Mouse (Mus musculus): ENCODE measurements at regions not wholly inside any gene's neighbourhood (a gene's known extent, or its start where the extent isn't known, plus 50 kb on each side); places are given as distances from the start of the nearest gene placed in this dataset.

DNA sequence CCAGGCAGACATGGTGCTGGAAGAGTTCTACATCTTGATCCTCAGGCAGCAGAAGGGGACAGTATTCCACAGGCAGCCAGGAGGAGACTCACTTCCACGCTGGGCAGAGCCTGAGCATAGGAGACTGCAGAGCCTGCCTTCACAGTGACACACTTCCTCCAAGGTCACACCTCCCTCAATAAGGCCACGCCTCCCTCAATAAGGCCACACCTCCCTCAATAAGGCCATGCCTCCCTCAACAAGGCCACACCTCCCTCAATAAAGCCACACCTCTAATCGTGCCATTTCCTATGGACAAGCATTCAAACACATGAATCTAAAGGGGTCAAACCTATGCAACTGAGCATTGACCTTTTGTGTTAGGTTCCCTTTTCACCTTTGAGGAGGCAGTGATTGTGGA, 88.5 kb upstream of the Mphosph6 start:
- ATAC-seq, result no peak

DNA sequence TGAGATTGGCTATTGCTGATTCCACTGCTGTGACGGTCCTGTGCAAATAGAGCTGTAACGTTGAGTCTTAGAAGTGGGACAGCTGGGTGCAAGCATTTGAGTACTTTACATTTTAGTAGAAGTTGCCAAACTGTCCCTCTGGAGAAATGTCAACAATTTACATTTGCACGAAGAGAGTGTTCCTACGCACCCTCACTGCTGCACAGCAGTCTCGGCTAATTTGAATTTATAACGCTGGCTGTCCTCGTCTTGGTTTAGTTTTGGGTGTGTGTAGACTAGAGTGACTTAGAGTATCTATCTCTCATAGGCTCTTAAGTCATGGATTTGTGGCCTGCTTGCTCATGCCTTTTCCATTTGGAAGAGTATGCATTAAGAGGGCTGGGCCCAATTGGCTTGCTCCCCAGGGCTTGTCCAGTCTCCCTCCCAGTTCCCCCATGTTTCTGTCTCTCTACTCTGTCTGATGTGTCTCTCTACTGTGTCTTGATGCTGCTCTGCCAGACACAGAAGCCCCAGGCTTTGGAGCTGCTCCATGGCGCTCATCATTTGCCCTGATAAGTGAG, 79.8 kb upstream of the Mphosph6 start:
- no peak for ATAC-seq

DNA sequence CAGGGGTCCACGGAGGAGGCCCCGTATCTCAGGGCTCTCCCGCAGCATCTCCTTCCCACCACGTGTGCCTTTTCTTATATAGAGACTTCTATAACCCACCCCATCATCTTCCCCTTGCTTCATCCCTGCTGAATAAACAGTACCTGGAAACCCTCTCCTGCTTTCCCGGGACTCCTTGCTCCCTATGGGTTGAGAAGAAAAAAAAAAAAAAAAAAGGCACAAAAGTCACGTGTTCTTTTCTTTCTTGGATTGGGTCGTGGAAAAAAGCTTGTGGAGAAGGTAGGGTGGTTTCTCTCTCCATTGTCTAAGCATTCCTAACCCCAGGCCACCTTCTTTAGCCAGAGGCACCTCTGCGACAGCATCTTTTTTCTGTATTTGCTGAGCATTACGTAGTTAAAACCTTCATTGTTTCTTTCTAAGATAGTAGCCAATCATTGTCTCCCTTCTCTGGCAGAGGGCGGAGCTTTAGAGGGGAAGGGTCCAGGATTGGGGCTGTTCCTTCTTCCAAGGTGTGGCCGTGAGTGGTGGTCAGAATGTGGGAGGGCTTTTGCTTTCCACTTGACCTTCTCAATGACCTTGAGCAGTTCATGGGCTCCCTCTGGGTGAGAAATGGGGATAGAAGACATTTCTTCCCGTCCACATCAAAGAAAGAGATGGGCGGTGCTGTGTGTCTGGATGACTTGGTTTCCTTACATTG, 78.7 kb upstream of the Mphosph6 start:
- ATAC-seq, result no peak

DNA sequence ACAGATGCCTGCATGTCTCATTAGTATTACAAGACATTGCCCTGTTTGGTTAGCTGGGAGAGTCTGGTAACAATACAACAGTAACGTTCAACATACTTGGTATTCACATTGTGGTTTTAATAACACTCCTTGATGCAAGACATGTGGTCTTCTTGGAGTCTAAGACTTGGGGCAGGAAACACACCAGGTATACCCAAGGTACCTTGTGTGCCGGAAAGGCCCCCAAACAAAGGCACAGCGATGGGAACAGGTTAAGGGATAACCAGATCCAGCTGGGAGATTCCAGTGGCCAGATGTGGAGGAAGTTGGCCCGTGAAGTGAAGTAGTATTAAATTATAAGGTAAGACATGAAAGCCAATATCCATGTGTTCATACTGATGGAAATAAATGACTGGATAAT, 71.9 kb upstream of the Mphosph6 start:
- ATAC-seq, result no peak

DNA sequence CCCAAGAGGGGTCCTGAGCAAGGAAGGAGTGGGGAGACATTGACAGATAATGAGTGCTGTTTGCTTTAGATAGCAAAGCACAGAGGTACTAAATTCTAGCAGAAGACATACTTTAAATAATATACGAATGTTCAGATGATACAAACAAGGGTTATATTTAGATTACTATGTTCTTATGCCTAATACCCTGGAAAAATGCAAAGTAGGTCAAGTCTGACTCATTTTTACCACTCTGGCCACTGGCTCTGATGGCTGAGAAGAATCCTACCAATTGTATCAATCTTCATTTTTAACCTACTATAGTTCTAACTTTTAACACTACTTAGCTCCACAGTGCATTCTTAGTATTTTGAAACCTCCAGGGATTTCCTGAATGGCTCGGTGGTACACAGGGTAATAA, 65.4 kb upstream of the Mphosph6 start:
- no peak for ATAC-seq

DNA sequence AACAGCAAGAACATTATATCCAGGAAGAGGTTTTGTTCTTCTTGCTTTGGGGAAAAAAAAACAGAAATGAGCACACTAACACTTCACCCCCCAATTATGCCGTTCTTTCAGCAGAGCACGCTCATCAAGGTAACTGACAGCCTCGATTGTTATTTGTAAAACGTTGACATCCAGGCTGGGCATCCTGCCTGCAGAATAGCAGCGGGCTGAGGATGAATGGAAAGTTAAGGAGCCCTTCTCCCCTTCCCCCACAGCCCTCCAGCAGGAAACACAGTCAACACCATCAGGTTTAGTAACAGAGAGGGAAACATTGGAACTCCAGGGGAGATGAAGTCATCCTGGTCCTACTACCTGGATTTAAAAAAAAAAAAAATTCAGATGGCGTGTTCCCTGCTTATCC, 63.3 kb upstream of the Mphosph6 start:
- ATAC-seq, result no peak

DNA sequence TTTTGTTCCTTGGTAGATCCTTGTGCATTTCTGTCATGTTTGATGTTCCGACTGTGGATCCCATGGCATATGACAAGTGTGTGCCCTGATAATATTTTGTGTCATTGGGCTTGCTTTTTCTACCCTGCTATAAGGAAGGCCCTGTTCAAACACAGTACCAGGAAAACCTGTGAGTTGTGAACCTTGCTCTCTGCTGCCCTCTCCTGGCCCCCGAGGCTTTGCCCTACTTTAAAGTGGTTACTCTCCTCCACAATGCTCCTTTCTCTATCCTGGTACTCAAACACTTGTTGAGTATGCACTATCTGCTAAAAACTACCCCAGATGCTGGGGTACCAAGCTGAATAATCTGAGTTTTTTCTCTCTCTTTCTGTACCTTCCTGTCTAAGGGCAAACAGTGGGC, 62.1 kb upstream of the Mphosph6 start:
- ATAC-seq, result no peak

DNA sequence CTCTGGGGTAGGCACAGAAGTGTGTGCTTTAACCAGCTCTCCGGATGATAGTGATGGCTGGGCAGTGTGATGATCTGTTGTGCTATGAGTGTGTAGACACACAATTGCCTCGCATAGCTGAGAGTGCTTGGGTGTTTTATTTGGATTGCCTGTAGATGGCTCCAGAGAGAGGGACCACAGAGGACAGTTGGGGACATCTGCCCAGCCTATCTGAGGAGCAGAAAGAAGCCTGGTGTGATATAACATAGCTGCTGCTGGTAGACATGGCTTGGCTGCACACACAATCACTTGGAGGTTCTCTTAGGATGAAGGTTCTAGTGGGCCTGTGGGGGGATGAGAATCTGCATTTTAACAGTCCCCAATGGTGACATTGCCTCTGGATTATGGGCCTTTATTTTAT, 60.6 kb upstream of the Mphosph6 start:
- ATAC-seq, result no peak

DNA sequence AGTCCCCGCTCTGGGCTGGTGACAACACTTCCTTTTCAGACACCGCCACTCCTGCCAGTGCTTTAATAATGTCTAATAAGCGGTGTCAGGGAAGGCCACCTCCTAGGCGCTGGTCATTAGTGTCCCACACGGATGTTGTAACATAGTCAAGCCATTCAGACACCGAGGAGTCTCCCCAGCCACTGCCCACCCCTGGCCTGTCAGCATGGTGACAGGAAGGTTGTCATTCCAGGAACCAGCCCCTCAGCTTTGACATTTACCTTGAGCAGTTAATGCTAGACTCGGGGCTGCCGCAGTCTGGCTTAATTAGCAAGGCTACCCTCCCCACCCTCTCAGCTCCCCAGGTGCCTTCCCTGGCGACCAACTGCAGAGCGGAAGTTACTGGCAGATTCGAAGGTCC, 58.0 kb upstream of the Mphosph6 start:
- ATAC-seq, result peak; percentile 36

DNA sequence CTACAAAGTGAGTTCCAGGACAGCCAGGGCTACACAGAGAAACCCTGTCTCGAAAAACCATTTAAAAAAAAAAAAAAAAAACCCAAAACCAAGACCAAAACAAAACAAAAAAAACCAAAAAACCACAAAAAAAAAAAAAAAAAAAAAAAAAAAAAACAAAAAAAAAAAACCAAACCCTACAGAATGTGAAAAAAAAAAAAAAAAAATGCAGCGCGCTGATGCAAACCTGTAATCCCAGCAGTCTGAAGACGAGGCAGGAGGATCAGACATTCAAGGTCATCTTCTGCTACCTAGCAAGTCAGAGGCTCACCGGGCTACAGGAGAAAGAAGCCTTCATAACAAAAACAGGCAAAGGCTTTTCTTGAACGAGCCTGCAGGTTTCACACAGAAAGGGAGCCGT, 57.4 kb upstream of the Mphosph6 start:
- no peak for ATAC-seq

DNA sequence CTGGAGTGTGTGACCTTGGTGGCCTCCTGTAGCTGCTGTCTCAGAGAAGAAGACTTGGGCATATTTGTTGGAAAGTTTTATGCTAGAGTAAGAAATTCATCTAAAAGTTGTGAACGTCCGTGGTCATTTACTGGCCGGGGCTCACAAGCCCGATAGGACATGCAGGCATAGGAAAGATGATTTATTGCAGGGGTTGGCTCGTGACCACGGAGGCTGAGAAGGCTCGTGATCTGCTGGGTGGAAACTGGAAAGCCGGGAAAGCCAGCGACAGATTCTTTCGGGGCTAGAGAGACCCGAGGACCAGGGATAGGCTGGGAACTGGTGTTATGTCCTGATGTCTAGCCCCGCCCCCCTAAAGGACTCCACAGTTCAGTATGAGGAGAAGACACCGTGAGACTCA, 54.4 kb upstream of the Mphosph6 start:
- ATAC-seq, result no peak

DNA sequence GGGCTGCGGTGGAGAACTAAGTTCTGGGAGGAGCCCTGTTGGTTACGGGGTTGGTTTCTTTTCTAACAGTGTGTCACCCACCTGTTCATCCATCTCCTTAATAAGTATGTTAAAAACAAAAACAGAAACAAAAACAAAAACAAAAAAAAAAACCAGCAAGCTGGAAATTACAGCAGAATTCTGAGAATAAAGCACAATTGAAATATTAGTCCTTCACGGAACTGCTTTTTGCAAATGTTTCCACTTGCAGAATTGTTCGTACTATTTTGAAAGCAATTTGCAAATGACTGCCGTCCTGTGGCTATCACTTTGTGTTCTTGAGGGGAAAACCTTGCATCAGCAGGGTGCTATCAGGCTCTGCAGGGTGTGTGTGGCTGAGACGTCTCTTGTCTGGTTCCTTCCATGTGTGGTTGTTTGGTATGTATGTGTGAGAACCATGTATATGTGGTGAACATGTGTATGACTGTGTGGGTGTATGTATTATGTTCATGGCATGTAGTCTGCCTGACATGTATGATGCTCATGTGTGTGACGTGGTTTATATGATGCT, 53.3 kb upstream of the Mphosph6 start:
- ATAC-seq, result no peak

DNA sequence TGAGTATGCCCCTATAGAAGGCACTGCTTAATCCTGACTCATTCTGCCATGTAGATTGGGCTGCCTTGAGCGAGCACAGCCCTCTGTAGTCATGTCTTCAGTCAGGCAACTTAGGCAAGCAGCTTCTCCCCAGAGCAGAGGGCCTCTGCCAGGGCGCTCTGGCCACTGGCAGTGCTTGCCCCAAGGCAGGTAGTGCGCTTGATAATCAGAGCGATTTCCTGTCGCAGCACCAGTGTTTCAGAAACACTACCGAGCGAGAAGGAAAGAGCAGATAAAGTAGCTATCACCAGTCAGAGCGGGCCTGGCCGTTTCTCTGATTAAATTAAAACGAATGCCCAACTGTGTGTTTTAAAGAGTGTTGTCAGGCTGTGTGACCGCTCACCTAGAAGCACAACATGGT, 52.6 kb upstream of the Mphosph6 start:
- ATAC-seq, result no peak

DNA sequence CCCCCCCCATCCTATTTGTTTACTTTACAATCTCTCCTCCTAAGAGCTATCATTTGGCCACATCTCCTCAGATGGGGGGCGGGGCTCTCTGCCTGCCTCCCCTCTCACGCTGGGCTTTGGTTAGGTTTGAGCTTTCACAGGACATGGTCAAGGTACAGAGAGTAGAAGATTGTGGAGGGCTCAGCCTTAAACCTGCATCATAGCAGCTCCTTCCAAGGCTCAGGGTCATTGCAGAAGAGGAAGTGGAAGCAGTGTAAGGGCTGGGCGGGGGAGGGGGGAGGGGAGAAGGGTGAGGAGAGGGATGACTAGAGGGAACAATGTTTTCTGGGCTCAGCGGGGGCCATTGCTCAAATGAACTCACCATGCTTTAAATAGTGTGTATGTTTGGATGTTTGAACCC, 51.7 kb upstream of the Mphosph6 start:
- ATAC-seq, result no peak

DNA sequence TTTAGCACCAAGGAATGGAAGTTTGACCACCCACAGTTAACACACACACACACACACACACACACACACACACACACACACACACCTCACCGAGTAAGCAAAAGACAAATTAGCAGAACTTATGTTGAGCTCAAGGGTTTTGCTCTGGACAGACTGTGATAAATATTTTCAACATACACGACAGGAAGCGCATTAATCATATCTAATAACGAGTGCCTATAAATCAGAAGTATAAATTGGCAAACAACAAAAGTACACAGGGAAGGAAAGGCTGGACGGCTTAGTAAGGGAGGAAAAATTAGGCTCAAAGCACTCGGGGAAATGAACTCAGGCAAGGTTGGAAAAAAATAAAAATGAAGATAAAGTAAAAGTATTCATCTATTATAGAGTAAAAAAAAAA, 50.8 kb upstream of the Mphosph6 start:
- no peak for ATAC-seq
